Mouse (Mus musculus) mesoderm, embryonic 11.5 days (tissue): Measurements from ENCODE around the gene Rit1.
"Not testable (repeated sequence)": the region's sequence is repeated elsewhere in the genome, so short reads cannot be mapped to it uniquely, and the experiment has no call there.

Experiments used
- DNase-seq: peaks from one replicate; pipeline ENCODE4 v3.0.0-alpha.2; 2012; ENCODE audit warnings: low read depth, low spot score

Rit1 gene

DNA sequence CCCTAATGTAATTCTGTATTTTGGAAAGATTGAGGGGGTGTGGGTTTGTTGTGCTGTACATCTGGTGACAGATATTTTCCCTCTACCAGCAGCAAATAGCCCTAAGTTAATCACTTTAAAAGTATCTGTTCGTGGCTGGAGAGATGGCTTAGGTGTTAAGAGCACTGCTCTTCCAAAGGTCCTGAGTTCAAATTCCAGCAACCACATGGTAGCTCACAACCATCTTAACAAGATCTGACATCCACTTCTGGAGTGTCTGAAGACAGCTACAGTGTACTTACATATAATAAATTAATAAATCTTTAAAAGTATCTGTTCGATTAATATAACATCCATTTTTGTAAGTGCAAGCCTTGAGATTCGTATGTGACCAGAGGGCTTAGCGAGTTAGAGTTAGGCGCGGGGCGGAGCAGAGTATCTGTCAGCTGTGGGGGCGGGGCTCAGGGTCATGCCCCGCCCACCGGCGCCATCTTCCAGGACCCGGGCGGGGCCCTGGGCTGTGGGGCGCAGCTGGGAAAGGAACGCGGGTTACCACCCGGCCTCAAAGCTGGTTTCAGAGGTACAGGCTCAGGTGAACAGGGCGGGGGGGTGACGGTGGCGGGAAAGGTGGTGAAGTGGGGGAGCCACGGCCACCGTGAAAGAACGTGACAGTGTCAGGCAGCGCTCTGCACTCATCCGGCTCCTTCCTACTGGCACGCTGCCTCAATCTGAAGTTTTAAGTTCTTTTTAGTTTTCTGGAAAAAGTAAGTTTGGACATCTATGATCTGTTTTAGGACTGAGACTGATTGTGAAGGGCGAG lies at the start of gene Rit1:
Rit1 (plus strand) TSS at position 440 of the 799 bp plus-strand sequence.
- DNase-seq: peak; percentile 85

DNA sequence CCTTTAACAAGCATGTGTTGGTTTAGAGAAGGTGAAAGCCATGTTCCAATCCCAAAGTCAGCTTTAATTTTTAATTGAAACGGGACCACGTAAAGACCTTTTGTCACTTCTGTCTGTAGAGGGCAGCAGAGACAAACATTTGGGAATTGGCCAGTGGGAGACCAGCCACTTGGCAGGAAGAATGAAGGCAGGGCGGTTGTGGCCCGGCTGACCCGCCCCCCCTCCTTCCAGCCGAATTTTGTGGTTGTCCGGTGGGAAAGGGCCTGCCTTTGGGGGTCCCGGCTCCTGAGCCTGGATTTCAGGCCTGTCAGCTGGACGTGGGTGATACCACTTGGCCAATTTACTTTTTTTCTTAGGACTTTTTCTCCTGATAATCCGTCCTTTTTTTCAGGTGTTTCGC lies 39.2 kb upstream of the Rit1 start:
- peak; percentile 86 for DNase-seq

DNA sequence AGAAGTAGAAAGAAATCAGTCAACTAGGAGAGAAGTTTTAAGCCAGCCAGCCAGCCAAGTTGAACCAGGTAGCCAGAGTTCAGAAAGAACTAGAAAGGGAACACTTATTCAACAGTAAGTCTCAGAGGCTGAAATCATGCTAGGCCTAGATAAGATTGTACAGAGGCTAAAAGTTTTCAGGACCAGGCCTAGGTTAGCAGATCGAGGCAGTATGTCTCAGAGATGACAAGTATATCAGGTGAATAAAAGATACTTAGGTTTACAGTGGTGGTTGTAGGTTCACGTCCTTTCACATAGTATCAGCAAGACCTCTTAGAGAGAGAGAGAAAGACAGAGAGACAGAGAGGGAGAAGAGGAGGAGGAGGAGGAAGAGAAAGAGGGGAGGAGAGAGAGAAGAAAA lies 32.8 kb upstream of the Rit1 start:
- DNase-seq: no peak

DNA sequence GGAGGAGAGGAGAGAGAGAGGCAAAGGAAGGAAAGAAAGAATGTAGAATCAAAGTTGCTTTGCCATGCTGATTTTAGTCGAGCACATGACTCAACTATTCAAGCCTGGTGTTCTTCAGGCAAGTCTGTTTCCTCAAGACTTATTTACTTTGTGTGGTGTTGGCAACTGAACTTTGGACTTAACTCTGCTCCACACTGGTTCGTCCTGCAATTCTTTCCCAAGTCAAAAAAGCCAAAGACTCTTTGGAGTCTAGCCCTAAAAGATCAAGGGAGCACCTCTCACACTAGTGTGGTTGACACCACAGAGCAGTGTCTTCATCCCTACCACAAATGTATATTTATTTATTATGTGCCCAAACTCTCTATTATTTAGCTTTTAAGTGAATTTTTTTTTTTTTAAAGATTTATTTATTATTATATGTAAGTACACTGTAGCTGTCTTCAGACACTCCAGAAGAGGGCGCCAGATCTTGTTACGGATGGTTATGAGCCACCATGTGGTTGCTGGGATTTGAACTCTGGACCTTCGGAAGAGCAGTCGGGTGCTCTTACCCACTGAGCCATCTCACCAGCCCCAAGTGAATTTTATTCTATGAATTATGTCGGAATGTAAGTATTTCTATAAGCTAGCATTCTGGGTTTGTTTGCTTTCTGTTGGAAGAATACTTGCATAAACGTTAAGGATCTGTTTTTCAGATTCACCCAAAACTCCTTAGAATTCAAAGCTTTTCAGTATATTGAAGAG lies 32.2 kb upstream of the Rit1 start:
- no peak for DNase-seq

DNA sequence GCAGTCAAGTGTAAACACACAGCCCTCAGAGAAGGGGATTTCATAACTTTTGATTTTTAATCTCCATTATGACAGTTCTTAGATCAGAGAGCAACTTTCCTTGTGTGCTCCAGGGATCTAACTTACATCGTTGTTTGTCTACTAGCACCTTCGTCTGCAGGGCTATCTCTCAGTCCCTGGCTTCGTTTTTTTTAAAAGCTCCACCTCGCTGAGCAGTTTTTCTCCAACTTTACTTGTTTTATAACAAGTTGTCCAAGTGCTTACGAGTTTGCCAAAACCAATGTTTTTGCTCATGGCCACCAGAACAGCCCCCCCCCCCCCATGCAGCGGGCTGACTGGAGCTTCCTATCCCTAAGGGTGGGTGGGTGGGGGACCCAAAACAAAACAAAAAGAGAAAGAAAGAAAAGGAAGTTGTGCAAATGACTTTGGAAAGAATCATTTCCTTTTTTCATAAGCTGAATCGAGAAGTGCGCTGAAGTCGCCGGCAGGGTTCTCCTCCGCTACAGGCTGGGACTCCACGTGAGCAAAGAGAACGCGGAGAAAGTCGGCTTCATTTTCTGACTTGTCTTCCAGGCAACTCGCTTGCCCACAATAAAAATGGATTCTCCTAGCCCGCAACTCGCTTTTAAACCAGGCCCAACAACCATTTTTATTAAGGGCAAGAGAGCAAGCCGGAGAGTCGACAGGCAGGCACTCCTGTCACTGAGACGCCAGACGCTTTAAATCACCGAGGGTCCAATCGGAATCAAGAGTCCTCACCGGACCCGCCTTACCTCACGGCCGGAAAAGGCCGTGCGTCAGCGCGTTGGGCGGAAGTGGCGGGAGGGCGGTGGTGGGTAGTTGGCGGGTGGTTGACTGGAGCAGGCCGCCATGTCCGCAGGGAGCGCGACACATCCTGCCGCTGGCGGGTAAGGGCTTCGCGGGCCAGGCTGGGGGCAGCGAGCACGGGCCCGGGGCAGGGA lies 31.4 kb upstream of the Rit1 start, which contains the start of gene Khdc4:
Khdc4 (plus strand) TSS at position 824 of the 962 bp plus-strand sequence.
- peak; percentile 98 for DNase-seq

DNA sequence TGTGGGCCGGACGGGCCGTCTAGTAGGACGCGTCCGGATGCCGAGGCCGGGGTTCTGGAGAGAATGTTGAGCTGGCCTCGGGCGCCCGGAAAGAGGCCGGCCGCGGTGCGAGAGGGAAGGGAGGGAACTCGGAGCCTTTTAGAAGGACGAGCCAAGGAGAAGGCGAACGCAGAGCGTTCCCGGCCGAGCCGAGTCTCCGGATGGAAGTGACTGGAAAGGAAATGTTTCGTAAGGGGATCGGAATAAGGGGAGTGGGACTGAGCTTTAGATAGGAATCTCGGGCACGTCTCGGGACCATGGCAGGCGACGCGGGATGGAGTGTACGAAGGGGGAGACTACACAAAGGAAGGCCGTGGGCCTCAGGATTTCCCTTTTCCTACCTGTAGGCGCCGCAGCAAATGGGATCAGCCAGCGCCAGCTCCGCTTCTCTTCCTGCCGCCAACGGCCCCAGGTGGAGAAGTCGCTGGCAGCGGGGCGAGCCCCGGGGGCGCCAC lies 30.6 kb upstream of the Rit1 start:
- DNase-seq: peak; percentile 63

DNA sequence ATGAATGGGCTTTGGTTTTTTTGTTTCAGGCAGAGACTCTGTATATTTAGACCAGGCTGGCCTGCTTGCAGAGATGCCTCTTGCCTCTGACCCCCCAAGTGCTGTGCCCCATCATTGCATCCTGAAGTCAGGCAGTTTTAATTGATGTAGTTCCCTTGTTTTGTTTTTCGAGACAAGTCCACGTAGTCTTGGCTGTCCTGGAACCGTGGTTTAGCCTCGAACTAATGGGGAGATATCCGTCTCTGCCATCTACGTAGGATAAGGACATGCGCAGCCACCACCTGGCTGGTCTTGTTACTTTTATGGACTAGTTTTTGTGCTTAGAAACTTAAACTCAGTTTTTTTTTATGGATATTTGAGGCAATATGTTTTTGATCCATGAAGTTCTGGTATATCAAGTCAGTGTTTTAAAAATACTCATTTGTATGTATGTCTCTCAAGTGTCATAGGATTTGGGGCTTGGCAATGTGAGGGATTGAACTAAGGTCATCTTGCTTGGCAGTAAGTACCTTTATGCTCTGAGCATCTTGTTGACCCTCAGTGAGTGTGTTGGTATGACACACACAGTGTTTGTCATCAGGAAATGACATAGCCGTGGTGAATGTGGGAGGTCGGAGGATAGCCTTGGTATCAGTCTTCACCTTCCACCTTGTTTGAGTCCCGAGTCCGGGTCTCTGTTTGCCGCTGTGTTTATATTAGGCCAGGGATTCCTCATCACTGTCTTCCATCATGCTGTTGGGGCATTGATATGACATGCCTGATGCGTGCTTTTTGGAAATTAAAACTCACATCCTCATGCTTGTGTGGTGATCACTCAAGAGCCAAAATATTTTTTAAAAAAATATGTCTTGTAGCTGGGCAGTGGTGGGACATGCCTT lies 29.7 kb upstream of the Rit1 start:
- no peak for DNase-seq

DNA sequence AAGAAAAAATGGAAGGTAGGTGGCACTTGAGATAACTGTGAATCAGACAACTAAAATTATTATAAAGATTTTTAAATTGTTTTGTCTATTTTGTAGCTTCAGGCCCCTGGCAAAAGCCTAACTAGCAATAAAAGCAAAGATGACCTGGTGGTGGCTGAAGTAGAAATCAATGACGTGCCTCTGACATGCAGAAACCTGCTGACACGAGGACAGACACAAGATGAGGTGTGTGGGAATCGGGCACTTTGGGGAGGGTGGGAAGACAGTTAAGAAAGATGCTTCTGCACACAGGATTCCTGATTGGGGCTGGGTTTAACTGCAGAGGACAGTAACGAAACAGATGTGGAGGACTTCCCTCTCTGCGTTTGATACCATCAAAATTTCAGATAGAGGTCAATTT lies 27.6 kb upstream of the Rit1 start:
- no peak for DNase-seq

DNA sequence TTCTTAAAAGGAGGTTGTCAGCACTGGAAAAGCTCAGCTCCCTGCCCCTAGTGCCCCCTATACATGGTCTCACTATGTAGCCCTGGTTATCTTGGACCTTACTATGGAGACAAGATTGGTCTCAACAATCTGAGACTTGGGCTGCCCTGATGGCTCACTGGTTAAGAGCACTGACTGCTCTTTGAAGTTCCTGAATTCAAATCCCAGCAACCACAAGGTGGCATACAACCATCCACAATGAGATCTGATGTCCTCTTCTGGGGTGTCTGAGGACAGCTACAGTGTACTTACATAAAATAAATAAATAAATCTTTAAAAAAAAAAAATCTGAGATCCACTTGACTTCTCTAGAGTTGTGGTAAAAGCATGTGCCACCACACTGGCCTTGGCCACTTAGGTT lies 21.1 kb upstream of the Rit1 start:
- DNase-seq: no peak

DNA sequence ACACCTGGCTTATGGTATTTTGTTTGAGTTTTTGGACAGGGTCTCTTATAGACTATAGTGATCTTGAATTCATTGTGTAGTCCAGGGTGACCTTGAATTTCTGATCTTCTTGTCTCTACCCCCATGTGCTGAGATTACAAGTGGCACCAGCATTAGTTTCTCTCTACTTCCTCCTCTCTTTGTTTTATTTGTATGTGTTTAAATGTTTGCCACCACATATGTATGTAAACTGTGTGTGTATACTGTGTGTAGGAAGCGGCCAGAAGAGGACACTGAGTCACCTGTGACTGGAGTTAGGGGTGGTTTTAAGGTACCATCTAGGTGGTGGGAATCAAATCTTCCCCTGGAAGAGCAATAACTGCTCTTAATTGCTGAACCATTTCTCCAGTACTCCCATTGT lies 18.6 kb upstream of the Rit1 start:
- DNase-seq: no peak

DNA sequence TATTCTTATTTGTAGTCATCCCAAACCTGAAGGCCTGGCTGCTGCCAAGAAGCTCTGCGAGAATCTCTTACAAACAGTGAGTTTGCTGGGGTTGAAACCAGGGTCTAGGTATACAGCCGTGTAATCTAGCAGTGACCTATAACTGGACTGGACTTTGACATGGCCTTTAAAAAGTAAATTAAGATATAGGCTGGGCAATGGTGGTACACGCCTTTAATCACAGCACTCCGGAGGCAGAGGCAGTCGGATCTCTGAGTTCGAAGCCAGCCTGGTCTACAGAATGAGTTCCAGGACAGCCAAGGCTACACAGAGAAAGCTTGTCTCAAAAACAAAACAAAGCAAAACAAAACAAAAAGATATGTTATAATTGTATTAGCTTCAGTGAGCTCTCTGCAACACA lies 17.8 kb upstream of the Rit1 start:
- DNase-seq: no peak

DNA sequence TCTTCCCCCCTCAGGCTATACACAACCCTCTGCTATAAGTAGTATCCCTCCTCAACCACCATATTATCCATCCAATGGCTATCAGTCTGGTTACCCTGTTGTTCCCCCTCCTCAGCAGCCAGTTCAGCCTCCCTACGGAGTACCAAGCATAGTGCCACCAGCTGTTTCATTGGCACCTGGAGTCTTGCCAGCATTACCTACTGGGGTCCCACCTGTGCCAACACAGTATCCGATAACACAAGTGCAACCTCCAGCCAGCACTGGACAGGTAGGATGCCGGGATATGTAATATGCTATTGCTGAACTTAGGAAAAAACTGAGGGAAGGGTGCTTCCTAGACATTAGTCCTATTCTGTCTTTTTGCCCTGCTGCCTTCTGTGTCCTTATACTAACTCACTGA lies 16.4 kb upstream of the Rit1 start:
- no peak for DNase-seq

DNA sequence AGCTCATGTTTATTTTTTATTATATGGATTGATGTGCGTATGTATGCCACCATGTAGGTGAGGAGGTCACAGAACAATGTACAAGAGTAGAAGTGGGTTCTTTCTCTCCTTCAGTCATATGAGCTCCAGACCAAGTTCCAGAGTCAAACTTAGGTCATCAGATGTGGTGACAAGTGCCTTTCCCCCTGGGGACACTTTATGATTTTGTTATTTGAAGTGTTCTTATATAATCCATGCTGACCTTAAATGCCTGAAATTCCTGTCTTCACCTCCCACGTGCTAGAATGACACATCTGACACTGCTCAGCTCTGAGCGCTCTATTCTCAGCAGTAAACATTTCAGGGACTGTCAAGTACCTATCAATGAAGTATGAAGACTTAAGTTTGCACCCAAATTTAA lies 15.4 kb upstream of the Rit1 start:
- DNase-seq: no peak

DNA sequence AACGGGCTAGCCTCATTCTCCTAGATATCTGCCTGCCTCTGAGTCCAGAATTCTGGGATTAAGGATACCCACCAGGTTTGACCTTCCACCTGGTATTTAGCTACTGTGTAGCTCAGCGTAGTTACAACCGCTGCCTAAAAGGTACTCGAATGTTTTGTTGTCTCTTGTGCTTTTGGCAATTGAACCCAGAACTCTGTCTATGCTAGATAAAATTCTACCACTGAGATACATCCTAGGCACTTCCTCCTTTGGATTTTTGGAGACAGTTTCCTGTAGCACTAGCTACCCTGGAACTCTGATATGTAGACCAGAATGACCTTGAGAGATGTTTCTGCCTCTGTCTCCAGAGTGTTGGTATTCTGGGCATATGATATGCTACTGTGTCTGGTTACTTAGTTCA lies 2.9 kb upstream of the Rit1 start:
- no peak for DNase-seq

DNA sequence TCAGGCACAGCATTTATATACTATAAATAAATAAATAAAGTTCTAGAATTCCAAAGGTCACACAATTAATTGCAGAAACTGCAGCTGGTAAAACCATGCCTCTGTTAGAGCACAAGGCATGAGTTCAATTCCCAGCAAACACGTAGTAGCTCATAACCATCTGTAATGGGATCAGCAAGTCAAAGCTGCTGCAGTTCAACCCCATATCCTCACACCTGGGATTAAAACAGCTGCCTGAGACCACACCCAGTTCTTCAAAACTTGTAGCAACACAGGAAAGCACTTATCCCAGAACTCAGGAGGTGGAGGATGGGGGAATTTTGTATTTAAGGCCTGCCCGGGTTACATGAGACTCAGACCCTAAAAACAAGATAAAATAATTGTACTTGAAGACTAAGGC lies 1.9 kb upstream of the Rit1 start:
- no peak for DNase-seq

DNA sequence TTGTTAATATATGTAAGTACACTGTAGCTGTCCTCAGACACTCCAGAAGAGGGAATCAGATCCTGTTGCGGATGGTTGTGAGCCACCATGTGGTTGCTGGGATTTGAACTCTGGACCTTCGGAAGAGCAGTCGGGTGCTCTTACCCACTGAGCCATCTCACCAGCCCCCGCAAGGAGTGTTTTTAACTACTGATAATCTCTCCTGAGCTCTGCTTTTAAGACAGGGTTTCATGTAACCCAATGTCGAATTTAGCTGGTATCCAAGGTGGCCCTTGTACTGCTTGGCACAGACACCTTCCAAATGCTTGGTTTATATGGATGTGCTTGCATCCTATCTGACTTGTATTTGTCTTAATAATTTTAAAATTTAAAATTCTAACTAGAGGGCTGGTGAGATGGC lies 922 bp upstream of the Rit1 start:
- not testable (repeated sequence) for DNase-seq

DNA sequence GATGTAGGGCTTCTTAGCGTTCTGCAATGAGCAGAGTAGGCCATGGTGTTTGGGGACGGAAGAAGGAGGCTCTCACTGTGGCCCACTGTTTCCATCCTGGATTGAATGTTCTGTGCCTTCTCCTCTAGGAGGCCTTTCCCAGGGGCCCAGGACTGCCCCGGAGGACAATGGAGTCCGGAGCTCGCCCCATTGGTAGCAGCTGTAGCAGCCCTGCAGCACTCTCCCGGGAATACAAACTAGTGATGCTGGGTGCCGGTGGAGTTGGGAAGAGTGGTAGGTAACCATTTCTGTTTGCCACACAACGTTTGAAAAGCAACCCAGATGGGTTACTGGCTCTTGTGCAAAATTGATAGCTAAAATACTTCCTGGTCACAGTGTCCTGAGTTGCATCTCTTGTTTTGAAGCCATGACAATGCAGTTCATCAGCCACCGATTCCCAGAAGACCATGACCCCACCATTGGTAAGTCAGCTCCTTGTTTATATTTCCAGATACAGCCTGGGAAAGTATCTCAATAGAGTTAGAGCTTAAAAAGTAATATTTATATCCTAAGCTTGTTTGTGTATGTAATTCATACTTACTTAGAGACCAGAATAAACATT lies 660 bp downstream of the Rit1 start:
- peak; percentile 37 for DNase-seq

DNA sequence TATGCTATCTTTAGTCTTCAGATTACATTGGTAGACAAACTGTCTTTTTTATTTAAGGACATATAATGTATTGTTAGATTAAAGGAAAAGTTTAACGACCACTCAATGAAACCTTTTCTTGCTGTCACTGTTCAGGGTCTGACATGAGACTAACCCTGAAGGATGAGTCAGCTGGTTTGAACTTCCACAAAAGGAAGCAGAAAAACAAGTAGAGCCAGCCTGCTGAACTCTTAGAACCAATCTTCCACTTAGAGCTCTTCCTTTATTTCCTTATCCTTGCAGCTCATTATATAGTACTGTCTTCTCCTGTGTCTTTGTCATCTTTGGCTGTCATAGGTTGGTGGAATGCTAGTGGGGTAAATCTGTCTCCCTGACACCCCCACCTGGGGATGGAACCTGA lies 1.2 kb downstream of the Rit1 start:
- no peak for DNase-seq

DNA sequence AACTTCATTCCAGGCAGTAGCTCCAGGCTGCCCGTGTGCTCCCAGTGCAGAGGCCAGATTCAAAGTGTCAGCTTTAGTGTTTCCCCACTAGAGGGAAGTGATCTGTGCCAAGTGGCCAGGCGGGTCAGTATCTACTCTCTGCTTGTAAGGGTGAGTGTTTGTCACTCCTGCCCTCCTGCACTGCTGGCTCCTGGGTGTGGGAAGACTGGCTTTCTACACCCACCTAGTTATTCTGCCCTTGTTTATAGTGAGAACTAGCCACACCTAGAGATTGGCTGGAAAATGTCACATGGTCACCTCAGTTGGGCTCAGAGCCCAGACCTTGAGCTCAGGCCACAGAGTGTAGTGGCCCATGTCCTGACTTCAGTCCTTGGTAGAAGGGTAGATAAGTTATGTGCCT lies 2.5 kb downstream of the Rit1 start:
- no peak for DNase-seq

DNA sequence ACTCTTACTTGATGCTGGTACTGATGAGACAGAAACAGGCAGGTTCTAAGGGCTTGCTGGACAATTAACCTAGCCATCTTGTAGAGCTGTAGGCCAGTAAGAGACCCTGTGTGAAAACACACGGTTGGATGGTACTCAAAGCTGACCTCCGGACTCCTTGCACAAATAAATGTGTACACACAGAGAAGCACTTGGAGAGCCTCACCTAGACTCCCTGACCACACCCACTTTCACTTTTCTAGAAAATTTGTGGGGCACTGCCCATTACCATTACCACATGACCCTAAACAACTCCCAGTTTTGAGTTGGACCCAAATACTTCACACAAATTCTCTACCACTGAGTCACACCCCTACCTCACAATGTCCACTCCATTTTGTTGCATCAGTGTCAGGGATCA lies 19.9 kb downstream of the Rit1 start:
- DNase-seq: no peak
